Mouse (Mus musculus) liver, postnatal 0 days (tissue): ENCODE measurements at regions not wholly inside any gene's neighbourhood (a gene's known extent, or its start where the extent isn't known, plus 50 kb on each side); places are given as distances from the start of the nearest gene placed in this dataset.

Experiments
- ATAC-seq: fragments of 200-750 bp; cut with Nextera tagmentation; 2 replicates; pipeline ENCODE4 v1.8.0; 2017; ENCODE audit warnings: mild to moderate bottlenecking, moderate library complexity
- DNase-seq: peaks from one replicate; pipeline ENCODE4 v3.0.0-alpha.2; 2016
- H3K27ac ChIP-seq: fragments of 300-500 bp; sonication (generic); 2 replicates; pipeline ENCODE4 v1.5.1; 2014; ENCODE audit warnings: antibody characterized with exemption, moderate library complexity, mild to moderate bottlenecking, low read depth
- H3K27me3 ChIP-seq: fragments of 300-500 bp; sonication (generic); 2 replicates; pipeline ENCODE4 v1.6.1; 2014; ENCODE audit warnings: low read length, control low read depth, mixed read lengths; ENCODE audit not compliant: insufficient read depth
- H3K36me3 ChIP-seq: fragments of 300-500 bp; sonication (generic); replicated peaks from 2 replicates; pipeline ENCODE4 v1.6.1; 2014; ENCODE audit warnings: mild to moderate bottlenecking, control low read depth, low read length, moderate library complexity, mixed read lengths; ENCODE audit not compliant: insufficient read depth
- H3K4me1 ChIP-seq: fragments of 300-500 bp; sonication (generic); 2 replicates; pipeline ENCODE4 v1.6.1; 2014; ENCODE audit warnings: antibody characterized with exemption, mild to moderate bottlenecking, control low read depth; ENCODE audit not compliant: insufficient read depth
- H3K4me2 ChIP-seq: fragments of 300-500 bp; sonication (generic); 2 replicates; pipeline ENCODE4 v1.6.1; 2014; ENCODE audit warnings: low read depth, mild to moderate bottlenecking, low read length, moderate library complexity, mixed read lengths
- H3K4me3 ChIP-seq: fragments of 300-500 bp; sonication (generic); 2 replicates; pipeline ENCODE4 v1.5.1; 2014; ENCODE audit warnings: low read depth, low read length
- H3K9ac ChIP-seq: fragments of 300-500 bp; sonication (generic); replicated peaks from 2 replicates; pipeline ENCODE4 v1.6.1; 2014; ENCODE audit warnings: mild to moderate bottlenecking, moderate library complexity
- H3K9me3 ChIP-seq: fragments of 300-500 bp; sonication (generic); 2 replicates; pipeline ENCODE4 v1.6.1; 2016; ENCODE audit warnings: mild to moderate bottlenecking, control low read depth, low read length, mixed read lengths
- CTCF ChIP-seq: sonication (generic); IDR thresholded peaks from 2 replicates; pipeline ENCODE4 v1.5.1; 2016; ENCODE audit warnings: antibody characterized with exemption, low read depth
- EP300 ChIP-seq: IDR thresholded peaks from 2 replicates; pipeline ENCODE4 v1.6.1; 2016; ENCODE audit warnings: antibody characterized with exemption, low read depth, mild to moderate bottlenecking
- WGBS: fragments of 180-500 bp; shearing (Covaris S2); extraction: QIAGEN DNeasy Blood & Tissue Kit; methylation state at CpG from one replicate; pipeline ENCODE4 v1.1.7; 2014; ENCODE audit not compliant: insufficient replicate concordance; 5-methylcytosine and 5-hydroxymethylcytosine counted together

DNA sequence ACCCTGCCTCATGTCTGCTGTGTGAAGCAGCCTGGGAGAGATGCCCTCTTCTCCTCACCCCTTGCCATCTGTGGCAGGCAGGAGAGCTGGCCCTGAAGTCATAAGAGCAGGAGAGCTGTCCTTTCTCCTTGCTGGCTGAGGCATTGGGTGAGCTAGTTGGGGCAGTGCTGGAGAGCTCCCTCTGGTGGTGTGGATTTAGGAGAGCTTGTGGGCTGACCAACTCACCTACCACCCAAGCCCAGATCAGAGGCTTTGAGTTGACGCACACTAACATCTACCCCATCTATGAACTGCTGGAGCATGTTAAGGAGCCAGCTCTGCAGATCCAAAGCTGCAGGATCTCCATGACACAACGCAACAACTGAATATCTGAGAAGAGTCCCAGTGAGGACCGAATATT lies 331.7 kb downstream of the Lnpk start:
- 80% methylated on average over 3 of the region's 3 CpGs for WGBS
- DNase-seq (no peak), ATAC-seq (no peak)
- no peak overlapping the region for H3K4me2 ChIP-seq
- TF ChIP-seq CTCF (peak; percentile 30; the same call in 1 of the 2 replicates), EP300 (no peak)
- no peaks in the 10 kb centered on the region for H3K9me3 ChIP-seq
- H3K27ac ChIP-seq: no peak overlapping the region
- H3K36me3 ChIP-seq: no peaks in the 10 kb centered on the region
- H3K9ac ChIP-seq: no peak overlapping the region
- H3K27me3 ChIP-seq: no peaks in the 10 kb centered on the region
- no peak overlapping the region for H3K4me3 ChIP-seq
- no peaks in the 10 kb centered on the region for H3K4me1 ChIP-seq

DNA sequence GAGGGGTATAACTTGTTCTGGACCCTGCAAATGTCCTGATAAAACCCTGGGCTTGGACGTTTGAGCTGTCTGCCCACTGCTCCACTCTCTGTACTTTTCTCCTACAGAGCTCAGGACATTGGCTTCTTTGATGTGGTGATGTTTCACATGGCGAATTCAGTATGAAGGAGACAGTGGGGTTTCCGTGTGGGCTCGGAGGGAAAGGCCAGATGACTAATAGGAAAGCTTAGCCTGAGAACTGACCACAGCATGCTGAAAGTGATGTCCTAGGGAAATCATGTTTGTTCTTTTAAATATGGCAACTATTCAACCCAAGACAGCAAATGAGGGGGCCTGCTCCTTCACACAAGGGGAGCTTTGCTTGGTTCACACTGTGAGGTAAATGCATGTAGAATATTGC lies 332.6 kb downstream of the Lnpk start:
- 74% methylated on average over 4 of the region's 4 CpGs for WGBS

DNA sequence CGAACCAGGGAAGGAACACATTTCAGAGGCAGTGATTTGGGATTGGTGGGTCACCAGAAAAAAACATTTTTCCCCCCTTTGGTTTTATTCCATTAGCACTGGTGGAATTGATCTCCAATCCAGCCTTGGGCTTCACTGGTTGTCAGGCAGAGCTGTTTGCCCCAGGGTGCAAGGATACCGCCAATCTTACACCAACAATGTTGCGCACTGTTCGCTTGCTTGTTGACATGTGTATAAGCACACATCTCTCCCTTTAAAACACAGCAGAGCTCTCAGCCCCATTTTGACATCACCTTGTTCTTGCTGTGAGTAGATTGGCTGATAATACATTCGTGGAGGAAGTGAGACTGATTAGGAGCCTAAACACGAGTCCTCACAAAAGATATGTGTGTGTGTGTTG lies 333.1 kb upstream of the Atp5g3 start:
- no peak overlapping the region for H3K4me2 ChIP-seq

More for the DNA sequence above, 332.6 kb downstream of the Lnpk start:
- TF ChIP-seq EP300: no peak
- TF ChIP-seq CTCF: no peak
- Histone ChIP-seq H3K4me1 (no peaks in the 10 kb centered on the region), H3K9me3 (no peaks in the 10 kb centered on the region), H3K4me2 (no peak overlapping the region), H3K27ac (no peak overlapping the region), H3K36me3 (no peaks in the 10 kb centered on the region), H3K9ac (no peak overlapping the region), H3K4me3 (no peak overlapping the region), H3K27me3 (no peaks in the 10 kb centered on the region)
- DNase-seq (no peak), ATAC-seq (no peak)

DNA sequence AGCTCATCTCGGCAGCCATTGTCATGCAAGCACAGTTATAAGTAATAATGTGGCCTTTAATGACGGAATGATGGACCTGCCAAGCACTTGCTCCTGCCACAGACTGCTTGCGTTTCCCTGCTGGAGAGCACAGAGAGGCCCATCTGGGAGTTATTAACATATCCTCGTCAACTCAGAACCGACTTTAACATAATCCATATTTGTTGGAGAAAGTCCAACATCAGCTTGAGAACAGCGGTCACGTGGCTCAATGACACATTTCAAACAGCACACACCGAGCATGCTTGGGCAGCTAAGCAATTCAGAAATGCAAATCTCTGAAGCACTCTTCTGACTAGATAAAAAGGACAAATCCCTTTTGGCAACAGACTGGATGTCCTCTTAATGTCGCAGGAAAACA lies 332.7 kb upstream of the Atp5g3 start:
- DNase-seq: no peak
- 69% methylated on average over 9 of the region's 9 CpGs for WGBS

More for the DNA sequence above, 333.1 kb upstream of the Atp5g3 start:
- Histone ChIP-seq H3K9me3 (no peaks in the 10 kb centered on the region), H3K27me3 (no peaks in the 10 kb centered on the region), H3K36me3 (no peaks in the 10 kb centered on the region), H3K9ac (no peak overlapping the region), H3K4me1 (no peaks in the 10 kb centered on the region), H3K4me3 (no peak overlapping the region), H3K27ac (no peak overlapping the region)
- 71% methylated on average over 6 of the region's 6 CpGs for WGBS
- ATAC-seq (no peak), DNase-seq (no peak)
- no peak for TF ChIP-seq CTCF

DNA sequence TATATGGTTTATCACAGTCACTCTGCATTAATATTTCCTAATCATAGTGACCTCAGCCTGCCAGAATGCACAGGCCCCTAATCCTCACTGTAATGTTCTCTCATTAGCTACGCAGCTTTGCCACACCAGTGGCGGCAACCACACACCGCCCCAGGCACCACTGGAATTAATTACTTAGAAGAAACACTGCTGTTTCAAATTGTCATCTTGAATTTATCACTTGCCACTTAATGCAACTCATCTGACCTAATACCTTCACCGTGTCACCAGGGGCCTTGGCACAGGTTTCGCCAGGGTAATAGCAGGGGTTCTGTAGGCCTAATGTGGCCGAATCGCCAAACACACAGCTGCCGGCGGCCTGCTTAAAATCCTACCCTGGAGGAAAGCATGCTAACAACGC lies 328.5 kb upstream of the Atp5g3 start:
- no peak overlapping the region for H3K27ac ChIP-seq
- DNase-seq: no peak
- 82% methylated on average over 10 of the region's 10 CpGs for WGBS
- no peaks in the 10 kb centered on the region for H3K27me3 ChIP-seq
- no peaks in the 10 kb centered on the region for H3K9me3 ChIP-seq
- H3K36me3 ChIP-seq: no peaks in the 10 kb centered on the region
- no peaks in the 10 kb centered on the region for H3K4me1 ChIP-seq
- H3K4me2 ChIP-seq: no peak overlapping the region
- no peak overlapping the region for H3K4me3 ChIP-seq
- no peak for ATAC-seq
- TF ChIP-seq CTCF (no peak), EP300 (no peak)
- H3K9ac ChIP-seq: no peak overlapping the region

More for the DNA sequence above, 332.7 kb upstream of the Atp5g3 start:
- H3K4me3 ChIP-seq: no peak overlapping the region
- H3K9ac ChIP-seq: no peak overlapping the region
- no peaks in the 10 kb centered on the region for H3K4me1 ChIP-seq
- H3K9me3 ChIP-seq: no peaks in the 10 kb centered on the region
- H3K27me3 ChIP-seq: no peaks in the 10 kb centered on the region
- TF ChIP-seq EP300 (no peak), CTCF (no peak)
- no peak overlapping the region for H3K27ac ChIP-seq
- no peak for ATAC-seq
- no peak overlapping the region for H3K4me2 ChIP-seq
- no peaks in the 10 kb centered on the region for H3K36me3 ChIP-seq

DNA sequence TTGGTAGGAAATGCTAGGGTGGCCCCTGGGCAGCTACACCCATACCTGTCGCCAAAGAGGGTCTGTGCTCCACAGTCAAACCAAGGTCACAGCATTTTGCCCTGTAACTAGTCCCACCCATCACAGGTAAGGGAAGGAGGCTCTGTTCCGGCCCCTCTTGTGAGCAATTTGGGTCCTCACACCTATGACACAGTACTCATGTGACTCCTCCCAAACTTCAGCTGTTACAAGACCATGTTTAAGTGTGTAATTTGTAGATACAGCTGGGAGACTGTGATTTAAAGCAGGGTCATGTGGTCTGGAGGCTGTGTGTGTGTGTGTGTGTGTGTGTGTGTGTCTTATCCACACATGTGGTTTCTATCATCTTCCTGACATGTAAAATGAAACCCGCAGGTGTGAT lies 306.3 kb upstream of the Atp5g3 start:
- Histone ChIP-seq H3K27ac (no peak overlapping the region), H3K4me1 (no peaks in the 10 kb centered on the region), H3K36me3 (no peaks in the 10 kb centered on the region), H3K4me3 (no peak overlapping the region), H3K27me3 (no peaks in the 10 kb centered on the region), H3K9ac (no peak overlapping the region), H3K4me2 (no peak overlapping the region), H3K9me3 (no peaks in the 10 kb centered on the region)
- ATAC-seq (no peak), DNase-seq (no peak)
- WGBS: 79% methylated on average over 3 of the region's 3 CpGs
- TF ChIP-seq EP300 (no peak), CTCF (no peak)

DNA sequence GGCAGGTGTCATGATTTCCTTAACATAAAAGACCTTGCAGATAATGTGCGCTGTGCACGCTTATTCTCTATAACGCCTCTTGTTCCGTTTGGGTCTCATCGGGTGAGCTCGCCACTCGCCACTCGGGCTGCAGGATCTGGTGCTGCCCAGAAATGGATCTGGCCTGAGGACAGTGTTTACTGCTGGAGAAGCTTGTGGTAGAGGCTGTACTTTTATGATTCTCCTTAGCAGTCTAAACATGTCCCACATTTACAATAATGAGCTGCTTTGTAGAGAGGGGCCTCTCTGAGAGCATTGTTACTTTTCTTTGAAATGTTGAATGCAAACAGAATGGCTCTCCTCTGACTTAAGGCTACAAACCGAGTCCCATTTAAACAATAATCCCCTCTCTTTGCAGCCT lies 299.1 kb upstream of the Atp5g3 start:
- ATAC-seq (no peak), DNase-seq (no peak)

More for the DNA sequence above, 299.1 kb upstream of the Atp5g3 start:
- H3K27ac ChIP-seq: no peak overlapping the region
- no peaks in the 10 kb centered on the region for H3K4me1 ChIP-seq
- no peak overlapping the region for H3K4me3 ChIP-seq
- H3K9ac ChIP-seq: no peak overlapping the region
- no peaks in the 10 kb centered on the region for H3K36me3 ChIP-seq
- no peak overlapping the region for H3K4me2 ChIP-seq
- H3K27me3 ChIP-seq: no peaks in the 10 kb centered on the region
- WGBS: 81% methylated on average over 9 of the region's 9 CpGs
- TF ChIP-seq CTCF (no peak), EP300 (no peak)
- no peaks in the 10 kb centered on the region for H3K9me3 ChIP-seq
